Mouse (Mus musculus) adrenal gland, adult 18-20 months (tissue): Measurements from ENCODE around the gene Tbx21. TPM values are rescaled to one million over a fixed set of nuclear protein-coding genes. Genes with fewer than 3 reads are reported as not detected.

Experiments used
- DNase-seq, 2 experiments: peaks; one replicate each; pipeline ENCODE4 v3.0.0; 2021 to 2022; ENCODE audit warnings: low spot score in 2 of 2
- long read RNA-seq, 2 experiments: library from polyadenylated mRNA; stranded (forward); transcript quantifications; one replicate each; pipeline ENCODE4 v2.0.0; 2021
- total RNA-seq, 2 experiments: library from RNA; stranded (reverse); gene quantifications; 1 replicate in 1 of 2; 2 replicates in 1 of 2; pipeline ENCODE4 v1.2.3; 2021

Tbx21 gene
- total RNA-seq: under 1 TPM; 0.27 to 0.54 TPM
- long read RNA-seq, experiment 1: 0 reads
- long read RNA-seq, experiment 2: 0 reads

DNA sequence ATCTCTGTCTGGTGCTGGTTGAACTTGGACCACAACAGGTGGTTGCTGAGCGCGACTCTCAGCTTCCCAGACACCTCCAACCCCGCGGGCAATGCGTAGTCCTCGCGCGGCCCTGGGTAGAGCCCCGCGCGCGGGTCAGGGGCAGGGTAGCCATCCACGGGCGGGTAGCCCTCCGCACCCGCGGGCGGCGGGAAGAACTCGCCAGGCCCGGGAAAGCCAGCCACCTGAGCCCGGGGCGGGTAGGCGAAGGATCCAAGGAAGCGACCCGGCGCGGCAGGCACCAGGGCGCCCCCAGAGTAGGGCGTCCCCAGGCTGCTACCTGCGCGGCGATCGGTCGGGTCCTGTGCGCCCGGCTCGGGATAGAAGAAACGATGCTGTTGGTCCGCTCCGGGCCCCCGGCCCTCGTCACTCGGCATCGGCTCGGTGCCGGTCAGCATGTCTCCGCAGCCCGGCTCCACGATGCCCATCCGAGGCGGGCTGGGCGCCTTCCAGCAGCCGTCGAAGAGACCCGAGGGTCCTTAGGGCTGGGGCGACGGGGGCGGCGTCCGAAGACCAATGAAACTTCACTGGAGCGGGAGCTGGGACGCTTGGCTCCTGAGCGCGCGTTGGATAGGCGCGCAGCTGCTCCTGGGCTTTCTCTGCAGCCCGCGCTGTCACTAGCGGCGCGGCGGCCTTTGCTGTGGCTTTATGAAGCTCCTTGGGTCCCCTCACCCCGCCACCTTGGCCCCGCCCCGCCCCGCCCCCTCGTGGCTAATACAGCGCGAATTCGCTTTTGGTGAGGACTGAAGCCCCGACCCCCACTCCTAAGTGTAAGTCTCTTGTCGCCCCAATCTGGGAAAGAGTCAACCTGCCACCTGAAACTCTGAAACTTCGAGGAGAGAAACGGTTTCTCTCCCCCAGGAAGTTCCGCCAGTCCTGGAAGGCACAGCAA lies at the start of gene Tbx21:
TSS of gene Tbx21 (minus strand) at position 661 of the 931 bp plus-strand sequence.
- no peak for DNase-seq

- DNase-seq: no peak
Observed at GRCm38 (mm10) chr11:97160341-97160740, 45.2 kb upstream of the Tbx21 start.

- DNase-seq: no peak
Observed at GRCm38 (mm10) chr11:97156999-97157398, 41.9 kb upstream of the Tbx21 start.

DNA sequence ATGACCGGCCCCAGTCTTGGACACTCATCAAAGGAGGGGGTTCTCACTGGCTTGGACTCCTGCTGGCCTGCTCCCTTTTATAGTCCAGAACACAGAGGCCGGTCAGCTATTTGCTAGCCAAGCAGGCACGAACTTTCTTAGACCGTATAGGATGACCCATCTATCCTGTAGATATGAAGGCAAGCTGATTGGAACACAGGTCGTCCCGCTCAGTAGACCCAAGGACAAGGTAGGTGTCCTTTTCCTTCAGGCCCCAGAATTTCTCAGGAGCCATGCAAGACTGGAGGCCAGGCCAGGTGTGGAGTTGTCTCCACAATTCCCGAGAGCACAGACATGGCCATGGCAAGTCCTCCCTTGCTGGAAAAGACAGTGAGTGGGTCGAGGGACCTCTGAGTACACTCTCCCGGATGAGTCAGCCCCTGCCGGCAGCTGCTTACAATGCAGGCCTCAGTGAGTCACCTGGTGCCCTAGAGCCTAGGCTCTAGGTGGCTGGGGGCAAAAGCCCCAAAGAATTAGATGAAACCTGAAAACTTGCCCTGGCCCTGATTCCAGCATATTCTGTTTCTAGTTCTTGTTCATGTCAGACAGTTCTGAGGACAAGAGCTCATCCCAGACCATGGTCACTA lies 37.6 kb upstream of the Tbx21 start:
- DNase-seq: peak; percentile 42 to 44

- peak in 1 of 2 experiments; percentile 37 for DNase-seq
Observed at GRCm38 (mm10) chr11:97152023-97152426, 36.9 kb upstream of the Tbx21 start.

DNA sequence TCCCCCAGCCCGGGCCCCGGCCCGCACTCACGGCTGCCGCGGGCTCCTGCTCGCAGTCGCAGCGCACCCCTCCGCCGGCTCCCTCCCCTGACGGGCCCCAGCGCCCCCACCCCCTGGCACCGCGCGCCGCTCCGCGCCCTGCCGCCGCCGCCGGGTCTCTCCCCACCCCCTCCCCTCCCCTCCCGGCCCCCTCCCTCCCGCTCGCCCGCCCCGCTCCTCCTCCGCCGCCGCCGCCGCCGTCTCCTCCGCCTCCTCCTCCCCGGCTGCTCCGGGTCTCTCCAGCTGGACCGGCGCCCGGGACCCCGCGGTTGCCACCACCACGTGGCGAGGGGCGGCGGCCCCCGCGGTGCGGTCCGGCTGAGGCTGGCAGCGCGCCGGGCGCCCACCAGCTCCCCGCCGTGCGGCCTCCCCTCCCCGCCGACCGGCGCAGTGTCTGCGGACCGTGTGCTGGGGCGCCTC lies 36.2 kb upstream of the Tbx21 start, which contains the start of gene Tbkbp1:
TSS of gene Tbkbp1 (minus strand) at position 153 of the 459 bp plus-strand sequence.
- DNase-seq: peak in 1 of 2 experiments; percentile 43

DNA sequence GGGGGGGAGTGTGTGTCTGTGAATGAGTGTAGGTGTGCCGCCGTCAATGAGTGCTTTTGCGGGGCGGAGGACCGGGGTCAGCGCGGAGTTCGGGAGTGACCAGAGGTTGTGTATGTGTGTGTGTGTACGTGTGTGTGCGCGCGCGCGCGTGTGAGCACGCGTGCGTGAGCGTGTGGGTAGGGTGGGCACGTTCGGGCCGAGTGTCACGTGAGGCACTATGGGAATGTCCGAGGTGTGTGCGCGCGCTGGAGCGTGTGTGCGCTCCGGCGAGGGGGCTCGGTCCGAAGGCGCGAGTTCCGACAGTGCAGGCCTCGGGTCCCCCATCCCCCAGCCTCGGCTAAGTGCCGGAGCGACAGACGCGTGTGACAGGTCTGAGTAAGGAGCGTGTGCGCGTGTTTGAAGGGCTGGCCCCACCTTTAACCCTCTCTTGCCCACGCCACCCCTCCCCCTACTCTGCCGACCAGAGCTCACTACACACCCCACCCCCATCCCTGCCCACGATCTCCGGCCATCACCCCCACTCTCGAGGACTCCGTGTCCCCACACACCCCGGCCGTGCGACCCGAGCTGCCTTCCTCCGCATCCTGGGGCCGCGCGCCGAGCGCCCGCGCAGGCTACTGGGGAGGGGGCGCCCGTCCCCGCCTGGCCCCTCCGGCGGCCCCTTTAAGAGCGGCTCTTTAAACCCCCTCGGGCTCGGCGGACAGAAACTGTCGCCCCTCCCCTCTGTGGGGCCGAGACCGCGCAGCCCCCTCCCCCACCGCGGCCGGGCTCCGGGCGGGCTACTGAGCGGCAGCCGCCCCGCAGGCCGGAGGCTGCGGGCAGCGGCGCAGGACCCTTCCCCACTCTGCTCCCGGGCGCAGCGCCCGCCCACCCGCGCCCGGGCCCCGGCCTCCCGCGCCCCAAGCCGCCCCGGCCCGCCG lies 35.5 kb upstream of the Tbx21 start:
- peak in 1 of 2 experiments; percentile 47 for DNase-seq

DNA sequence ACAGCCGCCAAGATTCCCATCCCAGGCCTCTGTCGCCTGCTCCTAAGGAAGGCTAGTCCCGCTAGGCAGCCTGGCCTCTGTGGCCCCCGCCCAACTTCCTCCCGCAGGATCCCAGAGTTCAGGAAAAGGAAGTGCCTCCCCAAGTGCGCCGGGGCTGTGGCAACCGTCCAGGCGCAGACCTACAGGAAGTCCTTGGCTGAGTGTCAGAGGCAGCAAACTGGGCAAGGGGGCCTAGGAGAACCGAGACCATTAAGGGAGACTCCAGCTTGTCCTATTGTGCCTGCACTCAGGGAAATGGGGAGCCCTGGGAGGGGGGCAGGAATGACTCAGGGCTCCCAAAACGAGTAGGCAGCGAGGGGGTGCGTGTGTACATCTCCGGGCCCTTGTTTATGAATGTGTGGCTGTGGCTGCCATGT lies 34.9 kb upstream of the Tbx21 start:
- DNase-seq: peak; percentile 56 to 67

DNA sequence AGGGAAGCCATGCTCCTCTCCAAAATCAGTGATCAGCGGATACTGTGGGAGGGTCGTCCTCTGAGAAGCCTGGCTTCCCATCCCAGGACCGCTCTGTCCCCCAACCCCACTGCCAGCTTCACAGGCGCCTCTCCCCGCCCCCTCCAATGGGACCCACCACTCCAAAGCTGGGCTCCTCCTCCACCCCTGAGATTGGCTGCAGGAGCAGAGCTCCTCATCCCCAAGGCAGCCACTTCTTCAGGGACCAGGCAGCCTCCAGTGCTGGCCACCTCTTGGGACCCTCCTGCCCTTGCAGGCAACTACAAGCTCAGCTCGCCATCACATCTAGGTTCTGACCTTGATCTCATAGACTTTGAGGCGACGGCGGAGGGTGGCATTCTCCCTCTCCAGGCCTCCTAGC lies 33.9 kb upstream of the Tbx21 start:
- no peak for DNase-seq

GRCm38 (mm10) chr11:97148591-97148990 lies 33.5 kb upstream of the Tbx21 start:
- no peak for DNase-seq

DNA sequence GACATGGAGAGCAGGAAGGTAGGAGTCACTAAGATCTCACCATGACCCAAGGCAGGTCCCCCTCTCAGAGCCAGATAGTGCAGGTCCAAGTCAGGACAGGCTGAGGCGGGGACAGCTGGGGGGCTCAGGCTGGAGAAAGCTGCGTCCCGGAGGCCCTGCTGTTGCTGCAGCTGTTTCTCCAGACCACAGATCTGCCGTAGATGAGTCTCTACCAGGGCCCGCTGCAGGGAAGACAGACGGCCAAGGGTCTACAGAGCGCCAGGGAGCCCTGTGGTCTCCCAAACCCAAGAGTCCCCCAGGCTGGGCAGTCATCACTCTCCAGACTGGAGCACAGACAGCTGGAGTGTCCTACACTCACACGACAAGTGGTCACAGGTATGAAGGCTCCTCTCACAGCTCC lies 32.2 kb upstream of the Tbx21 start:
- DNase-seq: no peak

DNA sequence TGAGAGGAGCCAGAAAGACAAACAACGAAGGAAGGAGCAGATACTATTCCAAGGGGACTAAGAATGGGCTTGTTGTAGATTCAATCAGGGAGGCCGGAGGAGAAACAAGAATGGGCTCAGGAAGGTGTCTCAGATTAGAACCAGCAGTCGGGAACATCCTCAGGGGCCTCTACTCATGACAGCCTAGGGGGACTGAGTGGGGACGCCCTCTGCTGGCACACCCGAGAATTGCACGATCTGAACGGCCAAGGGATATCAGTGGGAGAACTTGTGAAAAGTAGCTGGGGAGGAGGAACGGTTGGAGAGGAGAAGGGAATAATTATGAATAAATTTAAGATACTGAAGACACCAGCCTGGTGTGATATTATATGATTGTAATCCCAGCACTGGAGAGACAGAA lies 31.6 kb upstream of the Tbx21 start:
- DNase-seq: peak; percentile 76 to 81

DNA sequence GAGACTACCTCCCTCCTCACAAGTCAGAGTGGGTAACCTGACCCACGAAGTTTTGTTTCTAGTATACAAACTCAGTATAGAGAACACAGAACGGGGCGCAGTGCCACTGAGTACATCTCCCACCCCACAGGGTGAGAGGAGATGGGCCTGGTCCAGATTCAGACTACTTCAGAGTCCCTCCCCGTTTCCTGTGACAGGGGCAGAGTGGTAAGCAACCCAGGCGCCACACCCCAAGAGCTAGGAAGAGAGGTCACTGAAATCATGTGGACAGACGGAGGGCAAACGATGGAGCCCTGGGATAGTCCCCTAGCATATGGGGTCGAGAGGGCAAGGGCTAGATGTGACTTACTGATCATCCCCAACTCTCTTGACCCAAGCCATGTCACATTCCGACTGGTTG lies 30.8 kb upstream of the Tbx21 start:
- DNase-seq: no peak

- no peak for DNase-seq
Observed at GRCm38 (mm10) chr11:97145320-97145719, 30.2 kb upstream of the Tbx21 start.

- no peak for DNase-seq
Observed at GRCm38 (mm10) chr11:97143196-97143900, 28.2 kb upstream of the Tbx21 start.

DNA sequence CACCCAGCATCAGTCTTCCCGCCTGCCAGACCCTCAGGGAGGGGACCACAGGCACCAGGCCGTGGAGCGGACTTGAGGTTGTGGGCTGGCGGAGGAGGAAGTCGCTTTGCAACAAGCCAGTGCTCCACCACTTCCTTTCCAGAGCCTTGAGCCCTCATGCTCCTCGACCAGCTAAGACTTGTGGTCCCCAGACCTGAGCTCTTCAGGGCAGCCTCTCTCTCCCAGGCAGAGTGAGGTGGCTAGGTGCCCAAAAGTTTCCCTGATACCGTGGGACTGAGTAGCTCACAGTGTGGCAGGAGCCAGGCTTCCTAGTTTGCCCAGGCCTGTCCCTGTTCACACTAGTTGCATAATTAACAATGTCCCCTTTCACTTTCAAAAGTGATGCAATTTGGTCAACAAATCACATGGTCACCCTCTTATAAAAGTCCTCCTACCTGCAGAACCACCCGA lies 27.1 kb upstream of the Tbx21 start:
- no peak for DNase-seq

DNA sequence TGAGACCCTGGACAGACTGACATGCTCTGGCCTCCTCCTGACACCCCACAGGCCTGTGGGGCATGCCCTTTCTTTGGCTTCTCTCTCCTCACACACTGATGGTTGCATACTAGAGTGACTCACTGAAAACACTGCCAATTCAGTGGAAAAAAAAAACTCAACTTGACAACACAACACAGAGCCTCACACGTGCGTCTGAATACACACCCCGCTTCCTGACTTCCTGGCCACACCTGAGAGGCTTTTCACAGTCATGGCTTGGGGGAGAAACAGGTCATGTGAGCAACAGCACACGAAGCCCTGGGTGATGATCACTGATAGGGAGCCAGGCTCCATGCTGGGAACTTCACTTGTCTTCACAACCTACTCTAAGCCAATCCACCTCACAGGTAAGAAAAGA lies 25.7 kb upstream of the Tbx21 start:
- DNase-seq: no peak

DNA sequence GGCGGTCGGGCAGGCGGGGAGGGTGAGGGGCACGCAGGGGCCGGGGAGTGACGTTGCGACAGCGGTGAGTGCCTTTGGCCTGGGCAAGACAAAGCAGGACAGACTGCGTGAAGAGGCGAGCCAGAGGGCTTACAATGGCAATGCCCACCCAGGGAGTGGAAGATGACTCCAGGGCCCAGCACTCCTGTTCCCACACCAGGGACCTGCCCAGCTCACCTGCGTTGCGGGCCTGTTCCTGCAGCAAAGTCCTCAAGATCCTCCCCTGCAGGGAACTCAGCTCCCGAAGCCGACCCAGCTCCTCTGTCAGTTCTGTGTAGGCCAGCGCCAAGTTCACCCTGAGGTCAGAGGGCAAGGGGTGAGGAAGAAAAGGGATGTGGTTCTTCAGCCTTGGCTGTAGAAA lies 24.1 kb upstream of the Tbx21 start:
- DNase-seq: no peak

- DNase-seq: peak; percentile 51 to 60
Observed at GRCm38 (mm10) chr11:97138554-97139226, 23.6 kb upstream of the Tbx21 start.

GRCm38 (mm10) chr11:97133270-97133669 lies 18.1 kb upstream of the Tbx21 start:
- no peak for DNase-seq
